Mouse (Mus musculus): ENCODE results near the gene Ggt6.
A peak's percentile ranks its signal among the peaks of the same experiment; 100 is the strongest.

The Ggt6 gene

DNA sequence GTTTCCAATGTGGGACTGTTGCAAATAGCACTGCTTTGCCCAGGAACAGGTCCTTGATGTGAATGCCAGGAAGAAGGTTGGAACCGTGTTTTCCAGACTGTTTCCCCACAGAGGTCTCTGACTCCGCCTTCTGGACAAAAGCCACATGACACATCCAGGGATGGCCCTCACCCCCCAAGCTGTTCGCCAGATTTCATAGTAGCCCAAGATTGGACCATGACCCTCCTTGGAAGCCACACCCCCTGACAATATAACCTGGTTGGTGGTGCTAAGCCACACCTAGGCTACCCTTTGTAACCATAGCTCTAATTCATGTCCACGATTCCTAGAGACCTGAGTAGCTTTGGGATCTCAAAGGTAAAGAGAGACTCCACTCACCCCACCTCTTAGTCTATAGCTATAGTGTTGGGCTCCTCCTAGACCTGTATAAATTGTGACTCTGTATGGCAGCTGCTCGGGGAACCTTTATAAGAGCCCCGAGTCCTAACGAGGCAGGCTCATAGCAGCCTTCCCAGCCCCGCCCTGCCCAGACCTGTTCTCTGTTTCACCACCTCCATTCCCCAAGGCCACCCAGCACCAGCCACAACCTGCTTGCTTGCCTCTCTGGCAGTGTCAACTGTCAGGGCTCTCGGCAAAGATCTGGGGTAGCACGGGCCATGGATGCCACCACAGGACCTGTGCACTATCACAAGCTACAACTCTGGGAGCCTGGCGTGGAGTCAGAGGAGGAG lies at the start of gene Ggt6:
Ggt6 (plus strand) TSS at position 564 of the 731 bp plus-strand sequence.
- DNase-seq, result peak; percentile 26

DNA sequence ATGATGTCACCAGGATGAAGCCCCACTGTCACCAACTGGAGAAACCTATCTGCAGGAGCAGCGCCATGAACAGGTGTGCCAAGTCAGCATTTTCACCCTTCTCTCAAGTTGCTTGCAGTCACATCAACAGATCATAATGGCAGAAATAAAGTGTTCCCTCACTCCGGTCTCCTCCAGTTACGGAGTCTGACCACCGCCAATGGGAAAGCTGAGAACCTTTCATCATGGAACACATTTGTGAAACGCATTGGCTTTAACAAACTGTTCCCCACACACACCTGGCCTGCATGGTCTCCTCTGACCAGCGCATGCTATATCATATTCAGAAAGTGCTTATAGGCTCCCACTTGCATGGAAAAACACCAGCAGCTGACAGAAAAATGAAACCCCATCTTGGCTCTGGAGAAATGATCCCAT lies 47.2 kb upstream of the Ggt6 start:
- no peak for DNase-seq

DNA sequence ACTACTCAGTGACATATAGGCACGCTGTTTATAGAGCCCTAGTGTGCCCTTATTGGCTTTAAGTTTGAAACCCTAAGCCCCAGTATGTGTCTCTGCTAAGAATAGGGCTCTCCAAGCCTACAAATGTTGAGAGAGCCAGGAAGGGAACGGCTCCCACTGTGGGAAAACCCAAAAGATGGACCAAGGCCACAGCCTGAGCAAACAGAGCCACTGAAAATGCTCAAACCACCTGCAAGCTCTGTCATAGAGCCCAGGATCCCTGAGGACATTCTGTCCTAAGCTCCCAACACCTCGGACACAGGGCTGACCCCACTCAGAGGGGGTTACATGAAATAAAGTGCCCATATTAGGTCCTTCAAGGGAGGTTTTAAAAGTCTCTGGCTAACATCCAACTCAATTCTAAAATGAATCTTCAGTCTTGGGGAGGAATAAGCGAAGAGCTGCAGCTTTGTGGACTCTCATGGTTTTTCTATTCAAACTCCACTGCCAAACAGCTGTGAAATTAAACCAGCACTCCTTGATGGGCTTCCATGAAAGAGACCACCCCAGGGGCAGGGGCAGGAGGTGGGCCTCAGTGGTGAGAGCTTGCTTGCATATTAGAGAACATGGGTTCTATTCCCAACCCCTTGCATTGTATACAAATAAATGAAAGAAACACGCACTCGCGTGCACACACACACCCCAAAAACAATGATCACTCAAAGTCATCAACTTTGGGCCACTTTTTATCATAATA lies 45.8 kb upstream of the Ggt6 start:
- peak; percentile 30 for DNase-seq

DNA sequence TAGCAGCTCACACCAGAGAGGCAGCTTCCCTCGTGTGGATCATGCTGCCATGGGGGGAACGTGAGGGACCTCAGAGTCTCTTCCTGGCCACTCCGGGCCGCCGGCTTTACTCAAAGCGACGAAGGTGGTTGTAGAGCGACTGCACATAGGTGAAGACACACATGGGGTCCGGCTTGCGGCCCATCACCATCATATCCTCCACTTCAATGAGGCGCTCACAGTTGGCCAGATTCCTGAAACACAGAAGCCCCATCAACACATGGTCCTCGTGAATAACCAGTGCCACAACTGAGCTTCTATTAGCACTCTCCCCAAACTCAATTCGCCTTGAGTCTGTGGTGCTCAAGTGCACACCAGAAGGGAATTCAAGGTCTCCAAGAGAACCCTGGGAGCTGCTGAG lies 44.1 kb upstream of the Ggt6 start:
- no peak for DNase-seq

DNA sequence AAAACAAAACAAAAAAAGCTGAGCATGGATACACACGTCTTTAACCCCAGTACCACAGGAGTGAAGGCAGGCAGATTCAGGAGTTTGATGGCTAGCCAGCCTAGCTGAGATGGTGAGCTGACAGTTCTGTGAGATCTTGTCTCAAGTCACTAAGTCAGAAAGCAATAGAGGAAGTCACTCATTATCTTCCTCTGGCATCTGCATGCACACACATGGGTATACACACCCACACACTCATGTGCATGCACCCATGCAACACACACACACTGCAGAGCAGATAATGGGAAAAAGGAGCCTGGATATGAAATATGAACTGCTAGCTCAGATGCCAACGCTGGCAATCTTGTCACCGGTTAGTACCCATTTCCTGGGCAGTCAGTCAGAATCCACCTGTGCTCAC lies 42.1 kb upstream of the Ggt6 start:
- no peak for DNase-seq

DNA sequence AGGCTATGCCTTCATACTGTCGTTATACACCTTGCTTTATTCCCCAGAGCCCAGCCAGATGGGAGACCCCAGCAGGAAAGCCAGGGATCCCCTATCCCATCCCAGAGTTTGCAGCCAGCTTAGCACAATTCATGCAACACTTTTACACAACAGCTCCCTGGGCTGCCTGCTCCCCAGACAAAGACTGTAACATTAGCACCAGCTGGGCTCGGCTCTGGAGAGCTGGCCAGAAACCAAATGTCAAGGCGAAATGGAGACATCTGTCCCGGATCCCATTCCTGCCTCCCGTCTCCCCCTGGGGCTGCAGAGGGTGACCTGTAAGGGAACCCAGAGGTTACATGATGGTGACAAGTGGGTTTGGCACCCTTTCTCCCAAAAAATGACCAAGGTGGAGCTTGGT lies 41.7 kb upstream of the Ggt6 start:
- DNase-seq, result peak; percentile 56

DNA sequence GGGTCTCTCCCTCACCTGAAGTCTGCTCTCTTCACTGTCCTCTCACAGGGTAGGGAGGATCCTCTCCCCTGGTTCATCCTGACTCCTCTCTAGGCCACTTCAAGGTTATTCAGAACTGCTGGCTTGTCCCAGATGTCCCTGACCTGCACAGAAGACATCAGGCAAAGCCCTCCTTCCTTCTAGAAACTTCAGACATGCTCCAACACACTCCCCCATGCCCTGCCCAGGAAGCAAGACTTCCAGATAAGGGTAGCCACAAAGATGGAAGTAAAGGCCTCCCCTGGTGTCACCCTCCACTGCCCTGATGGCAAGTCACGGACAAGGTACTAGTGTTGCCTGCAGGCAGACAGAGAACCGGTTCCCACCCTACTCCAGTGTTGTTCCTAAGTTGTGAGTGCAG lies 40.6 kb upstream of the Ggt6 start:
- no peak for DNase-seq

DNA sequence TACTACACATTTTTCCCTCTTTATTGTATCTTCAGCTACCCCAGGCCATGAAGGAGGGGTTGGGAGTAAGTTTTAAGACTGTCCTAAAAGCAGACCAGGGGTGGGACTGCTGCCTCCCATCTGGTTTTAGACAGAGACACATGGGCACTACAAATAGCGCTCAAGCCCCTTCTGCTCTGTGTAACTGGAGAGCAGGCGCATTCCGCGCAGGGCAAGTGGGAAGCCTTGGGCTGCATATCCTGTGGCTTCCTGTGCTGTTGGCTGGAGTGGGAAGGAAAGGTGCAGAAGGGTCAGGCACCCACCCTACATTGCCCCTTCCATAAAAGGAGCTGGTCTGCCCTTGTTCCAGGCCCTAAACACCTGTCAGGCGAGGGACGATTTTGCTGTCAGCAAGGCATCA lies 39.7 kb upstream of the Ggt6 start:
- DNase-seq, result no peak

DNA sequence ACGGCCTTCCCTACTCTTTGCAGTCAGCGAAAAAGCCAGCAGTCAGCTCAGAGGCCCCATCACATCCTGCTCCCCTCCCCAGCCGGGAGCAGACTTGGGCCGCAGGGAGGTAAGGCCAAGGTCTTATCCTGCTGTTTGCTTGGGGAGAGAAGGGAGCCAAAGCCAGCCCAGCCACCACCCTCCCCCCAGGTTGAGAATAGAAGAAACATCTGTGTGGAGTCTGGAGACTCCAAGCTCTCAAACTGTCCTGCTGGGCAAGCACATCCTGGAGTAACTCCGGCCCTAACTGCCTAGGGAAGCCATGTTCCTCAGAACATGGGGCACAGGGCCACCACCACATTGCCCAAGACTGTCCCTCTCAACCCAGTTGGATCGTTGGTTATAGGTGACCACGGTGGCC lies 38.7 kb upstream of the Ggt6 start:
- DNase-seq, result peak; percentile 45

DNA sequence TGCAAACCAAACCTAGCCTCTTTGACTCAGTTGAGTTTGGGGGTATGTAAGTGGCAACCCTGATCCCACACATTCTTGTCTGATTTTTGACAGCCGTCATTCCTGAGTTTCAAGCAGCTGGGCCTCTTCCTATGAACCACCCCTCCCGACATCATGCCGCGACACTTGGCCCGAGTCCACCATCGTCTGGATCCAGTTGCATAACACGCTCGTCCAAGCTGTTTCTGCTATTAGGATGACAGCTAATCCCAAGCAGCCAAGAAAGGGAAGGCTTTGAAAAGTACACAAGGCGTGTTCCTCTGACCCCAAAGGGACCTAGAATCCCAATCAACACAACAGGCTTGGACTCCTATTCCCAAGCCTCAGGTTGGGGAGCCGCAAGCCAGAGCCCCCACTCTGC lies 38.3 kb upstream of the Ggt6 start:
- DNase-seq, result peak; percentile 86

DNA sequence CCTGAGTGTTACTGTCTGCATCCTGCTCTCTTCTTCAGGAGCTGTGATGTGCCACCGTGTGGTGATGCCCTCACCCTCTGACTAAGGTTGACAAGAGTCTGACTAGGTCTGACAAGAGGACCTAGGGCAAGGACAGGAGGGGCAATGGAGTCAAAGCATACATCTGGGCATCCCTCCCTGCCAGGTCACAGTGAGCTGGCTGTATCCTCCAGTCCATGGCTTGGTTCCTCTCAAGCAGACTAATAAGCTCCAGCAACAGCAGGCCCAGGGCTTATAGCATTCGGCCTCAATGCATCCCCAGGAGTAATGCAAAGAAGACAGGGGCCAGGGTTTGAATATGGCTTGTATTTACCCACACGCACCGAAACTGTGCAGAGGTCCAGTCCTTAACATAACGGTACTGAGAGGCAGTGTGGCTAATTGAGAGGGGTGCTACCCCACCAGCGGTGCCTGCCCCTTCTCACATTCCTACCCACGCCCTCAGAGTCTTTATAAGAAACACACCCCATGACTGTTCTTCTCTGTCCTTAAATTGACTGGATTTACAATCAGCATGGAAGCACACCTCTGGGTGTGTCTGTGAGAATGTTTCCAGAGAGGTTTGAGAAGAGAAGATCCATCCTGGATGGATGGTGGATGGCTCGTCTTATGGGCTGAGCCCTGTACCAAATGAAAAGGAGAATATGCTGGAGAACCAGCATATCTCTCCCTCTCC lies 37.4 kb upstream of the Ggt6 start:
- no peak for DNase-seq

DNA sequence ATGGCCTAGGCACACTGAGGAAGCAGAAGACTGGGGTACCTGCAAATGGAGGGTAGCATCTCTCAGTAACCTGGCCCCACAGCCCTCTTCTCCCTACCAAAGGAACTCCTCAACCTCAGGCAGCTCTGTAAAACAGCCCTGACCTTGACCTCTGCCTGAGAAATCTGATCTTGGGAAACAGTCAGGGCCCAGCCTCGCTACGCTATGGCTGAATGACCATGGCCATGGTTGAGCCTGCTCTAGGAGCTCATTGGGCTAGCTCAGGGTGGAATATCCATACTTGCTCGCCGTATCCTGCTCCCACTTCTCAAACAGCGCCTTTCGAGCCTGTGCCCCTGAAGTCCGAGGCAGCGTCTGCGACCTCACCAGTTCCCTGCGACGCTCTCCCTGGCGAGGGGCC lies 34.3 kb upstream of the Ggt6 start:
- no peak for DNase-seq

DNA sequence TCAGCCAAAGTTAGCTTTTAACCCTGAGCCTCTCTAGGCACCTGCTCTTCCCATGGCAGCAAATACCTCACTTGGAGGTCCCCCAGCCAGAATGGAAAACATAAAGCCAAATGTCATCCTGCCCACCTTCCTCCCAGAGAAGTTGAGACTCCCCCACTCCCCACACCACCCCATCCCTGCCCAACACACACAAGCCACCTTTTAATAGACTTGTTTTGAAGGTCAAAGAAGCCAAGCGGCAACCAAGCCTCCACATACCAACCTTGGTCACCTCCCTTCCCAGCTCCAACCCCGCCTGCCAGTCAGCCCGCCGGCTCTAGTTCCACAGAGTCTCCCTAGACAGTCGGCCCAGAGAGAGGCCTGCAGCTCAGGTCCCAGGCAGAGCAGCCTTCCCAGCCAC lies 33.3 kb upstream of the Ggt6 start:
- DNase-seq, result no peak

DNA sequence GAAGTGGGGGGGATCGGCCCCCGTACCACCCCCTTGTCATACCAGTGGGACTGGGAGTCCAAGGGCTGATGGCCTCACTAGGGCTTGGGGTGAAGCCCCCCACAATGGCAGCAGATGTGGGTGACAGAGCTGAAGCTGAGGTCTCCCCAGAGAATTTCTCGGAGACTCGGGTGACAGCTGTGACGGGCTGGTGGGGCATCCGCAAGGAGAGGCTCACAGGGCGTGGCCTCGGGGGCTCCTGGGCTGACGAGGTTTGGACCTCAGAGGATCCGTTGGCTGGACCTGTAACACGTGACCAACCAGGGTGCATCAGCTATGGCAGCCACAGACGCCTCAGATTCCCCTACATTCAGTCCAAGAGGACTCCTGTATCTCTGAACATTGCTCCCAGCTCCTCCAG lies 32.4 kb upstream of the Ggt6 start:
- DNase-seq, result no peak

DNA sequence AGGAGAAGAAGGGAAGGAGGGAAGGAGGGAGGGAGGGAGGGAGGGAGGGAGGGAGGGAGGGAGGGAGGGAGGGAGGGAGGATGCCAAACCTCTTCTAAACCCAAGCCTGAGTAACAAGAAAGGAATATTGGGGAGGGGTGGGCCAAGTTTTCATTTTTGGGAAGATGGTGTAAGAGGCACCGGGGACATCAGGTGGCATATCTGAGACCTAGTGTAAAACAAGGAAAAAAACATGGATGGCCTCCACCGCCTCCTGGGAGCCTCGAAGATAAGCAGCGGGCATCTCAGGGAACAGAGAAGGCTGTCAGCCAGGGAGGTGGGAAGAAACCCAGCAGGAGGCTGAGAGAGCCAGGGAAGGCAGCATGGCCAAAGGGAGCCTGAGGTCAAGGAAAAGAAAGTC lies 29.8 kb upstream of the Ggt6 start:
- DNase-seq, result no peak

DNA sequence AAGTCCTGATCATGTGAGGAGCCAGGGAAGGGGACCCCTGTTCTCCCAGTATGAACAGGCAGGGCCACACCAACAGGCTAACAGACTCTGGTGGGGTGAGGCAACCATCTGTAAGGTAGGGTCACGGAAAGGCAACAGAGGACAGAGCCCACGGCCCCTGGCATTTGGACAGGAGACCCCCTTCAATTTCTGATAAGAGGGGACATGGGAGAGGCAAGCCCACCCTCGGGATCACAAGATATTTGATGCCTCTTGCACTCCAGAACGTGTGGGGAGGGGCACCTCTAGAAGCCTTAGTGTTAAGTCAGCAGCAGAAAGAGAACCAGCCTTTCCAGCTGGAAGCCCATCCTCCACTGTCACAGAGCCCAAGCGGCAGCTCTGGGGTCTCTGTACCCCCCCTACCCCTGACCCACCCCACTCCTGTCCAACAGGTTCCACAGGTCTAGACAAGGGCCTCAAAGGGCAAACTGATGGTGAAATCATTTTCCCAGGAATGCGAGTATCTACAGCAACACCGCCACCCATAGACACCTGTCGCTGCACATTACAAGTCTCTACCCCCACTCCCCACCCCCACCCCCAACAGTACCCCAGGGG lies 29.1 kb upstream of the Ggt6 start:
- peak; percentile 34 for DNase-seq

DNA sequence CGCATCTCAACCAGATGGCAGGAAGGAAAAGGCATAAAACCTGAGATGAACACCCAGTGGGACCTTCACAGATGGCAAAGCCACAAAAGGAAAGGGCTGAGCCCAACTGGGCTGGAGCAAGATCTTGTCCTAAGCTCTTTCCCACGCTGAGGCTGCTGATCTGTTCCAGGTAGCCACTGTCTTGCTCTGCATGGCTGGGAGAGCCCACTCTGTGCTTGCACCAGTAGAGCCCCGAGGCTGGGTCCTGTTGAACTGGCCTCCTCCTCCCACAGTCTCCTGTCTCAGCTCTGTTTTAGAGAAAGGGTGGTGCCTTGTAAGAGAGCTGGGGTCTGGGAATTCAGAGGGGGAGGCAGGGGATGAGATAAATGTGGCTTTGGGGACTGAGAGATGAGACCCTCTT lies 28.2 kb upstream of the Ggt6 start:
- no peak for DNase-seq

DNA sequence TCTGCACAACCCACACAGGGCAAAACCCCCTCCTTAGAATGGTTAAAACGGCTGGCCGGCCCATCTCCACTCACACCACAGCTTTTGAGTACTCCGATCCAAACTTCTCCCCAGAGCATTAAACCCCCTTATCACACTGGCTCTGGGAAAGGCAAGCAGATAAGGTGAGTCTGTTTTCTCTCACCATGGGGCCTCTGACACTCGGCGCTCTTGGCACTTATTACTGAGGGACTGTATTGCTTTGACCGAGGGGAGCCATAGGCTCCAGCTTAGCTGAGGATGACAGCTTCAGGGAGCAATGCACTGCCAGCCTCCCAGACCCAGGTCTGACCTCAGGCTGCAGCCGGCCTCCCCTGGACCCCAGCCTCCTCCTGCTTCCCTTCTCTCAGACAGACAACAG lies 27.8 kb upstream of the Ggt6 start:
- DNase-seq, result no peak

DNA sequence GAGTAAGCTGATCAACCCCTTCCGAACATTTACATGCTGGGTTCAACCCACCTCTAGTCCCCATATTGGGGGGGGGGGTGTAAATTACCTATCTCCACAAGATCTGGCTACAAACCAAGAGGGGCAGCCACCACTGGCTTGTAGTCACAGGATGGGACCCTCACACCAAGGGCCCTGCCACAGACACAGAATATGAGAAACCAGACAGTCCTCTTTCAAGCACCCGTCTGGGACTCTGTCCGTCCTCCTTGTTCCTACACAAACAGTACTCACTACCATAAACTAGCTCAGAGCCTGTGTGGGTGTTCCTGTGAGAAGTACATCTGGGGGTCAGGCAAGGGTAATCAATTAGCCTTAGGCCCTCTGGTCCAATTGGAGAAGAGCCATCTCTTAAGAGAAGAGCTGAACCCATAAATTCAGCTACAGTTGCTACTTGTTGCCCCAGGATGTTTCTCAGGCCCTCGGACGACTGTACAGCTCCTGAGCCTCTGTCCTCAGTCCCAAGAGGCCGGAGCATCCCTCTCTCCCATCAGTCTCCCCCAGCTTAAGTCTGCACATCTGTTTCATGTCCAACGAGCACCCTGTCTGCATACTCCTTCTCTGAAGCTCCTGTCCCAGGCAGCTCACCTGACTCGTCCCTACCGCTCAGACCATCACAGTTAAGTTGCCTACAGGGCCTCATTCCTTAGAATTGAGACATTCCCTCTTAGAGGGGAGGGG lies 26.7 kb upstream of the Ggt6 start:
- DNase-seq, result no peak

DNA sequence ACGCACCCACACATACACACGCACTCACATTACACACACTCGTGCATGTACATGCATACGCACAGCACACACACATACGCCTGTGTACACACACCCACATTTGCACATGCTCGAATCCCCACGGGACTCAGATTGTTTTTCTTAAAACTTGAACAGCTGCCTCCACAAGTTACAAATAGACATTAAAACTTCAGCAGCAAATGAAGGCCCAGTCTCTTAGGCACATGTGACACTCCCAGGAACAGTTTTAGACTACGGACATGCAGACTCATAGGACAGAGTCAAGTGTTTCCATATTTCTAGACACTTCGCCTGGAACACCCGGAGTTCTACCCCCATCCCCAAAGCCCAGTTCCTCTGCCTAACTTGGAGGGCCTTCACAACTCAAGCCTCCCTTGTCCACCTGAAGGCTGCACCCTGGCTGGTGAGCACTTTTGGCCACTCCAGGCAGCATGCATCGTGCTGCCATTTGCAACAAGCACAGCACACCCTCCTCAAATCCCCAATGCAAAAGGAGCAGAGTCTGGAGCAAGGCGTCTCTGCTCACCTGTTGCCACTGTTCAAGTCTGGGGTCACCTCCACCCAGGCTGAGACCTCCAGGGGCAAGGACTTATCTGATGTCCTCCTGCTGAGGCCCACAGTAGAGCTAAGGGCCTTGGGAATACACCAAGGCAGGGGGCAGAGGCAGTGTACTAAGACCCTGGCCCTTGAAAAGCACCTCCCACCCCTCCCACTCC lies 25.5 kb upstream of the Ggt6 start:
- no peak for DNase-seq

DNA sequence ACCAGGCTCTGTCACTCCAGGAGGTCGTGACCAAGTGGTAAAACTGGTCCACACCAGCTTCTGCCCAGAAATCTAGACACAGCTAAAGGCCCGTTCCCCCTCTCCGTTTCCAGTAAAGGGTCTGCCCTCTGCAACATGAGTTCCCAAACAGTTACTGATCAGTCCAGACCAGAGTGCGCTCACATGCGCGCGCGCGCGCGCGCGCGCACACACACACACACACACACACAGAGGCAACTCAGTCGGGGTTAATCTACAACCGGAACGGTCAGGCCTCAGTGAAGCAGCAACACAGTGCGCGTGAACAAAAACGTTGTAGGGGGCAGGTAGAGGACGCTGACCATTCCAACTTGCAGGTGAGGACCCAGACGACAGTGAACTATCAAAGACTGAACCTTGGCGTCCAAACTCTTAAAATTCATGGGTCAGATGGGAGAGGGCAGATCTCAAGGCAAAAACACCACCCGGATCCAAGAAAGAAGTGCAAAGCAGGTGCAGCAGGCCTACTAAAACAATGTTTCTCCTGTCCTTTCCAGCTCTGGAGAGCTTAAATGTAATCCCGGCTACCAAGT lies 24.7 kb upstream of the Ggt6 start:
- no peak for DNase-seq
